Mouse (Mus musculus) liver, postnatal 0 days (tissue): ENCODE results near the gene Efna2.

Experiments
- CTCF ChIP-seq: sonication (generic); IDR thresholded peaks from 2 replicates; pipeline ENCODE4 v1.5.1; 2016; ENCODE audit warnings: antibody characterized with exemption, low read depth
- EP300 ChIP-seq: IDR thresholded peaks from 2 replicates; pipeline ENCODE4 v1.6.1; 2016; ENCODE audit warnings: antibody characterized with exemption, low read depth, mild to moderate bottlenecking

GRCm38 (mm10) chr10:80152873-80153260 lies 26.4 kb upstream of the Efna2 start:
- no peak for TF ChIP-seq CTCF
- TF ChIP-seq EP300, result no peak
